Mouse (Mus musculus): Measurements from ENCODE around the gene Olfr994. TPM values are rescaled to one million over a fixed set of nuclear protein-coding genes. Genes with fewer than 3 reads are reported as not detected.

Gene Olfr994
- polyA plus RNA-seq, 1 experiment from 2014 or later = not detected

Other genes with a start within 250 kb of the Olfr994 start
- 1.0 and 1.4 TPM in 2 replicates for gene Lrrc55, start 239.3 kb downstream of the Olfr994 start, polyA plus RNA-seq (2014; fragmentation: Nextera tagmentation; extraction: Ambion mirVana)
- not detected in 2 replicates for gene Olfr987, start 97.1 kb downstream of the Olfr994 start, polyA plus RNA-seq (2014; fragmentation: Nextera tagmentation; extraction: Ambion mirVana)
- not detected in 2 replicates for gene Olfr988, start 73.2 kb downstream of the Olfr994 start, polyA plus RNA-seq (2014; fragmentation: Nextera tagmentation; extraction: Ambion mirVana)
- gene Olfr992, start 27.0 kb downstream of the Olfr994 start, polyA plus RNA-seq (2014; fragmentation: Nextera tagmentation; extraction: Ambion mirVana) = not detected in 2 replicates
- gene Olfr993, start 21.6 kb downstream of the Olfr994 start, polyA plus RNA-seq (2014; fragmentation: Nextera tagmentation; extraction: Ambion mirVana) = not detected in 2 replicates
- not detected in 2 replicates for gene Olfr995, start 7.2 kb upstream of the Olfr994 start, polyA plus RNA-seq (2014; fragmentation: Nextera tagmentation; extraction: Ambion mirVana)
- gene 4833423E24Rik, start 82.6 kb upstream of the Olfr994 start, polyA plus RNA-seq (2014; fragmentation: Nextera tagmentation; extraction: Ambion mirVana) = not detected in 2 replicates
- not detected in 2 replicates for gene Olfr996, start 142.8 kb upstream of the Olfr994 start, polyA plus RNA-seq (2014; fragmentation: Nextera tagmentation; extraction: Ambion mirVana)
- not detected in 2 replicates for gene Olfr998, start 152.5 kb upstream of the Olfr994 start, polyA plus RNA-seq (2014; fragmentation: Nextera tagmentation; extraction: Ambion mirVana)
- gene Olfr1000, start 175.5 kb upstream of the Olfr994 start, polyA plus RNA-seq (2014; fragmentation: Nextera tagmentation; extraction: Ambion mirVana) = not detected in 2 replicates
- gene Olfr1002, start 214.3 kb upstream of the Olfr994 start, polyA plus RNA-seq (2014; fragmentation: Nextera tagmentation; extraction: Ambion mirVana) = not detected in 2 replicates
- gene Olfr154, start 228.0 kb upstream of the Olfr994 start, polyA plus RNA-seq (2014; fragmentation: Nextera tagmentation; extraction: Ambion mirVana) = not detected in 2 replicates
- gene Olfr1006, start 242.3 kb upstream of the Olfr994 start, polyA plus RNA-seq (2014; fragmentation: Nextera tagmentation; extraction: Ambion mirVana) = not detected in 2 replicates